Mouse (Mus musculus): ENCODE measurements around the gene Sik2. TPM values are rescaled to one million over a fixed set of nuclear protein-coding genes. Genes with fewer than 3 reads are reported as not detected.

The Sik2 gene
- polyA plus RNA-seq, 1 experiment: 10.5 TPM

GRCm38 (mm10) chr9:51015732-51016131 lies 6.9 kb upstream of the Sik2 start:
- Histone ChIP-seq H3K36me3 (ENCODE audit: control insufficient read depth, insufficient read depth) (no peaks in the 10 kb centered on the region), H3ac (ENCODE audit: control insufficient read depth, insufficient read length) (no peak overlapping the region), H3K79me2 (ENCODE audit: control insufficient read depth, insufficient read depth) (no peaks in the 10 kb centered on the region), H3K27me3 (ENCODE audit: control insufficient read depth, insufficient read depth, insufficient read length) (no peaks in the 10 kb centered on the region), H3K4me3 (no peak overlapping the region), H3K4me2 (ENCODE audit: low read depth) (no peak overlapping the region)
- TF ChIP-seq CEBPB (IDR thresholded peaks at IDR 0.05; ENCODE audit: insufficient read depth, poor library complexity, severe bottlenecking) (no peak), POLR2A (IDR thresholded peaks at IDR 0.05; ENCODE audit: insufficient read length, low read depth) (no peak), REST (IDR thresholded peaks at IDR 0.05; ENCODE audit: insufficient read depth, insufficient read length) (no peak), TCF12 (IDR thresholded peaks at IDR 0.05; ENCODE audit: insufficient read depth, poor library complexity, severe bottlenecking) (no peak), MAX (IDR thresholded peaks at IDR 0.05; ENCODE audit: low read depth) (no peak), USF1 (IDR thresholded peaks at IDR 0.05; ENCODE audit: low read depth) (no peak), TCF3 (IDR thresholded peaks at IDR 0.05; ENCODE audit: insufficient read length, low read depth) (no peak), MYOD1 (IDR thresholded peaks at IDR 0.05; ENCODE audit: control insufficient read depth in 1 of 3, insufficient read length in 2 of 3, low read depth in 2 of 3) (no peak), SRF (IDR thresholded peaks at IDR 0.05; ENCODE audit: control insufficient read depth, insufficient read length, low read depth) (no peak), POLR2AphosphoS2 (IDR thresholded peaks at IDR 0.05; ENCODE audit: insufficient read length, low read depth) (no peak), MYOG (IDR thresholded peaks at IDR 0.05; ENCODE audit: control insufficient read depth in 1 of 3, insufficient read depth in 1 of 3, insufficient read length in 2 of 3, low read depth in 2 of 3) (no peak), E2F4 (IDR thresholded peaks at IDR 0.05; ENCODE audit: insufficient read depth) (no peak)

- Histone ChIP-seq H3K4me2 (ENCODE audit: low read depth) (no peak overlapping the region), H3K36me3 (ENCODE audit: control insufficient read depth, insufficient read depth) (no peaks in the 10 kb centered on the region), H3K4me3 (no peak overlapping the region), H3ac (ENCODE audit: control insufficient read depth, insufficient read length) (no peak overlapping the region), H3K79me2 (ENCODE audit: control insufficient read depth, insufficient read depth) (no peaks in the 10 kb centered on the region), H3K27me3 (ENCODE audit: control insufficient read depth, insufficient read depth, insufficient read length) (no peaks in the 10 kb centered on the region)
- TF ChIP-seq MYOG (IDR thresholded peaks at IDR 0.05; ENCODE audit: control insufficient read depth in 1 of 3, insufficient read depth in 1 of 3, insufficient read length in 2 of 3, low read depth in 2 of 3): no peak
- TF ChIP-seq USF1 (IDR thresholded peaks at IDR 0.05; ENCODE audit: low read depth): no peak
- TF ChIP-seq MAX (IDR thresholded peaks at IDR 0.05; ENCODE audit: low read depth): no peak
- TF ChIP-seq TCF3 (IDR thresholded peaks at IDR 0.05; ENCODE audit: insufficient read length, low read depth): no peak
These were observed 4.8 kb upstream of the Sik2 start for GRCm38 (mm10) chr9:51013644-51014043.

- Histone ChIP-seq H3K4me3 (peak overlapping the region; percentile 40), H3ac (ENCODE audit: control insufficient read depth, insufficient read length) (no peak overlapping the region), H3K79me2 (ENCODE audit: control insufficient read depth, insufficient read depth) (peaks cover 28% of the 10 kb centered on the region), H3K36me3 (ENCODE audit: control insufficient read depth, insufficient read depth) (no peaks in the 10 kb centered on the region), H3K4me2 (ENCODE audit: low read depth) (peak overlapping the region; percentile 87), H3K27me3 (ENCODE audit: control insufficient read depth, insufficient read depth, insufficient read length) (no peaks in the 10 kb centered on the region)
- TF ChIP-seq E2F4 (IDR thresholded peaks at IDR 0.05; ENCODE audit: insufficient read depth) (no peak), TCF12 (IDR thresholded peaks at IDR 0.05; ENCODE audit: insufficient read depth, poor library complexity, severe bottlenecking) (no peak), POLR2A (IDR thresholded peaks at IDR 0.05; ENCODE audit: insufficient read length, low read depth) (no peak), MYOD1 (IDR thresholded peaks at IDR 0.05; ENCODE audit: control insufficient read depth in 1 of 3, insufficient read length in 2 of 3, low read depth in 2 of 3) (no peak), POLR2AphosphoS2 (IDR thresholded peaks at IDR 0.05; ENCODE audit: insufficient read length, low read depth) (no peak), REST (IDR thresholded peaks at IDR 0.05; ENCODE audit: insufficient read depth, insufficient read length) (no peak), USF1 (IDR thresholded peaks at IDR 0.05; ENCODE audit: low read depth) (no peak), MAX (IDR thresholded peaks at IDR 0.05; ENCODE audit: low read depth) (no peak), MYOG (IDR thresholded peaks at IDR 0.05; ENCODE audit: control insufficient read depth in 1 of 3, insufficient read depth in 1 of 3, insufficient read length in 2 of 3, low read depth in 2 of 3) (no peak), TCF3 (IDR thresholded peaks at IDR 0.05; ENCODE audit: insufficient read length, low read depth) (no peak), SRF (IDR thresholded peaks at IDR 0.05; ENCODE audit: control insufficient read depth, insufficient read length, low read depth) (no peak)
These were observed 730 bp upstream of the Sik2 start for GRCm38 (mm10) chr9:51009656-51009950.

- TF ChIP-seq SRF (IDR thresholded peaks at IDR 0.05; ENCODE audit: control insufficient read depth, insufficient read length, low read depth) (no peak), POLR2A (IDR thresholded peaks at IDR 0.05; ENCODE audit: insufficient read length, low read depth) (no peak), CEBPB (IDR thresholded peaks at IDR 0.05; ENCODE audit: insufficient read depth, poor library complexity, severe bottlenecking) (no peak), USF1 (IDR thresholded peaks at IDR 0.05; ENCODE audit: low read depth) (no peak), MAX (IDR thresholded peaks at IDR 0.05; ENCODE audit: low read depth) (no peak), MYOD1 (IDR thresholded peaks at IDR 0.05; ENCODE audit: control insufficient read depth in 1 of 3, insufficient read length in 2 of 3, low read depth in 2 of 3) (no peak), TCF3 (IDR thresholded peaks at IDR 0.05; ENCODE audit: insufficient read length, low read depth) (no peak), TCF12 (IDR thresholded peaks at IDR 0.05; ENCODE audit: insufficient read depth, poor library complexity, severe bottlenecking) (no peak), REST (IDR thresholded peaks at IDR 0.05; ENCODE audit: insufficient read depth, insufficient read length) (no peak), E2F4 (IDR thresholded peaks at IDR 0.05; ENCODE audit: insufficient read depth) (no peak), MYOG (IDR thresholded peaks at IDR 0.05; ENCODE audit: control insufficient read depth in 1 of 3, insufficient read depth in 1 of 3, insufficient read length in 2 of 3, low read depth in 2 of 3) (no peak), POLR2AphosphoS2 (IDR thresholded peaks at IDR 0.05; ENCODE audit: insufficient read length, low read depth) (no peak)
- Histone ChIP-seq H3ac (ENCODE audit: control insufficient read depth, insufficient read length) (peak overlapping the region; percentile 81), H3K27me3 (ENCODE audit: control insufficient read depth, insufficient read depth, insufficient read length) (no peaks in the 10 kb centered on the region), H3K4me3 (peak overlapping the region; percentile 40), H3K4me2 (ENCODE audit: low read depth) (peak overlapping the region; percentile 88), H3K79me2 (ENCODE audit: control insufficient read depth, insufficient read depth) (peaks cover 39% of the 10 kb centered on the region), H3K36me3 (ENCODE audit: control insufficient read depth, insufficient read depth) (no peaks in the 10 kb centered on the region)
These were observed 619 bp downstream of the Sik2 start for GRCm38 (mm10) chr9:51008068-51008840.
